Mouse (Mus musculus) spleen, postnatal 0 days (tissue): ENCODE measurements around the gene Defb13. TPM values are rescaled to one million over a fixed set of nuclear protein-coding genes. Genes with fewer than 3 reads are reported as not detected.

Experiments
- polyA plus RNA-seq: library from polyadenylated mRNA; unstranded; fragments of >200 nt; fragmentation: Nextera tagmentation; extraction: Ambion mirVana; gene quantifications from 2 replicates; pipeline ENCODE4 v1.2.1, GENCODE M21; 2015

Defb13 gene
- not detected in 2 replicates for polyA plus RNA-seq

GRCm38 (mm10) chr8:21946462-21946861, at the start of gene Defb13:
Gene Defb13 (plus strand): TSS chr8:21946762.

GRCm38 (mm10) chr8:21906290-21906689, 40.3 kb upstream of the Defb13 start, which contains the start of gene Defb11:
Gene Defb11 (minus strand): TSS chr8:21906412.

GRCm38 (mm10) chr8:21932610-21933009, 14.0 kb upstream of the Defb13 start, which contains the start of gene Defb15:
Gene Defb15 (minus strand): TSS chr8:21932710.

GRCm38 (mm10) chr8:21938052-21938451, 8.5 kb upstream of the Defb13 start, which contains the start of gene Defb35:
Gene Defb35 (plus strand): TSS chr8:21938352.

GRCm38 (mm10) chr8:21958414-21958813, 11.9 kb downstream of the Defb13 start, which contains the start of gene Fam90a1a:
Gene Fam90a1a (plus strand): TSS chr8:21958714.

GRCm38 (mm10) chr8:21969475-21969874, 22.9 kb downstream of the Defb13 start, which contains the start of gene Ccdc70:
Gene Ccdc70 (plus strand): TSS chr8:21969775.

Other genes with a start within 250 kb of the Defb13 start
- gene AY761184, start 243.1 kb upstream of the Defb13 start, polyA plus RNA-seq: not detected in 2 replicates
- gene Defa24, start 212.3 kb upstream of the Defb13 start, polyA plus RNA-seq: not detected in 2 replicates
- not detected in 2 replicates for gene Defb50, start 123.2 kb upstream of the Defb13 start, polyA plus RNA-seq
- gene Defb2, start 106.8 kb upstream of the Defb13 start, polyA plus RNA-seq: not detected in 2 replicates
- not detected in 2 replicates for gene Defb10, start 87.9 kb upstream of the Defb13 start, polyA plus RNA-seq
- gene Defb9, start 61.3 kb upstream of the Defb13 start, polyA plus RNA-seq: not detected in 2 replicates
- not detected in 2 replicates for gene Defb11, start 40.4 kb upstream of the Defb13 start, polyA plus RNA-seq
- gene Defb15, start 14.1 kb upstream of the Defb13 start, polyA plus RNA-seq: not detected in 2 replicates
- not detected in 2 replicates for gene Defb35, start 8.4 kb upstream of the Defb13 start, polyA plus RNA-seq
- gene Fam90a1a, start 12.0 kb downstream of the Defb13 start, polyA plus RNA-seq: not detected in 2 replicates
- not detected in 2 replicates for gene Ccdc70, start 23.0 kb downstream of the Defb13 start, polyA plus RNA-seq
- 10.5 TPM in 2 replicates for gene Atp7b, start 113.5 kb downstream of the Defb13 start, polyA plus RNA-seq
- gene Alg11, start 114.0 kb downstream of the Defb13 start, polyA plus RNA-seq: 7.8 and 8.0 TPM in 2 replicates
- gene Nek5, start 178.3 kb downstream of the Defb13 start, polyA plus RNA-seq: 0.13 and 0.25 TPM in 2 replicates
- 2.3 and 2.8 TPM in 2 replicates for gene Nek3, start 219.7 kb downstream of the Defb13 start, polyA plus RNA-seq
- 32.9 and 33.9 TPM in 2 replicates for gene Ckap2, start 239.1 kb downstream of the Defb13 start, polyA plus RNA-seq
- 16.0 and 17.5 TPM in 2 replicates for gene Vps36, start 246.0 kb downstream of the Defb13 start, polyA plus RNA-seq